Mouse (Mus musculus) CH12.LX (cell line): Measurements from ENCODE around the gene Mvb12b. TPM values are rescaled to one million over a fixed set of nuclear protein-coding genes. Genes with fewer than 3 reads are reported as not detected.

Source experiments
- DNase-seq: peaks from one replicate; pipeline ENCODE4 v3.0.0-alpha.2; 2013; ENCODE audit errors: extremely low read depth
- H3K27ac ChIP-seq: 2 replicates; pipeline ENCODE4 v1.5.1; 2012; ENCODE audit warnings: low read depth, mild to moderate bottlenecking, control low read depth, moderate library complexity; ENCODE audit not compliant: insufficient read depth
- H3K27me3 ChIP-seq: replicated peaks from 2 replicates; pipeline ENCODE3; 2012; ENCODE audit warnings: inconsistent platforms
- H3K36me3 ChIP-seq, 2 experiments: replicated peaks in 1 of 2; 2 replicates each; pipeline versions ENCODE3 to v1.6.1; 2012; ENCODE audit warnings: inconsistent platforms in 1 of 2, low read length in 1 of 2, mild to moderate bottlenecking in 1 of 2, mixed read lengths in 1 of 2, moderate library complexity in 1 of 2; ENCODE audit not compliant: control insufficient read depth in 1 of 2, insufficient read depth in 1 of 2
- H3K4me1 ChIP-seq, 2 experiments: 2 replicates each; pipeline ENCODE4 v1.6.1; 2012; ENCODE audit warnings: inconsistent platforms in 1 of 2, moderate library complexity in 1 of 2; ENCODE audit not compliant: insufficient read depth in 2 of 2, control insufficient read depth in 1 of 2
- H3K4me2 ChIP-seq: 2 replicates; pipeline ENCODE4 v1.6.1; 2012; ENCODE audit warnings: low read depth, mild to moderate bottlenecking, control low read depth; ENCODE audit not compliant: poor library complexity, insufficient read depth, severe bottlenecking
- H3K4me3 ChIP-seq, 3 experiments: fragments of 150-350 bp in 1 of 3; sonication (generic) in 1 of 3; replicated peaks in 1 of 3; 2 replicates each; pipeline versions ENCODE3 to v1.5.1; 2011 to 2012; ENCODE audit warnings: low read depth in 2 of 3, low read length in 2 of 3, mild to moderate bottlenecking in 2 of 3, moderate library complexity in 2 of 3, control low read depth in 1 of 3, improper control_type of control experiment in 1 of 3, inconsistent platforms in 1 of 3, mixed read lengths in 1 of 3; ENCODE audit not compliant: poor library complexity in 1 of 3
- H3K79me2 ChIP-seq: replicated peaks from 2 replicates; pipeline ENCODE4 v1.6.1; 2012; ENCODE audit warnings: mild to moderate bottlenecking, moderate library complexity; ENCODE audit not compliant: control insufficient read depth, poor library complexity, insufficient read depth, severe bottlenecking; ENCODE audit errors: extremely low read depth
- H3K9ac ChIP-seq: 2 replicates; pipeline ENCODE4 v1.6.1; 2012; ENCODE audit warnings: low read depth, mild to moderate bottlenecking, control low read depth, moderate library complexity; ENCODE audit not compliant: insufficient read depth
- H3K9me3 ChIP-seq: replicated peaks from 2 replicates; pipeline ENCODE3; 2012; ENCODE audit warnings: low read length, inconsistent platforms, mixed read lengths
- BHLHE40 ChIP-seq: IDR thresholded peaks from 2 replicates; pipeline ENCODE4 v1.6.1; 2011; ENCODE audit warnings: mild to moderate bottlenecking, low read depth, low read length, improper control_type of control experiment
- CHD1 ChIP-seq: IDR thresholded peaks from 2 replicates; pipeline ENCODE4 v1.6.1; 2012; ENCODE audit warnings: low read depth, low read length, improper control_type of control experiment, inconsistent platforms
- CHD2 ChIP-seq: IDR thresholded peaks from 2 replicates; pipeline ENCODE4 v1.6.1; 2011; ENCODE audit warnings: low read length, improper control_type of control experiment
- ELF1 ChIP-seq: IDR thresholded peaks from 2 replicates; pipeline ENCODE4 v1.6.1; 2014; ENCODE audit warnings: low read depth, mild to moderate bottlenecking, inconsistent platforms, low read length, improper control_type of control experiment
- HCFC1 ChIP-seq: IDR thresholded peaks from 2 replicates; pipeline ENCODE4 v1.6.1; 2012; ENCODE audit warnings: low read depth, mild to moderate bottlenecking, inconsistent platforms, low read length, improper control_type of control experiment
- IRF4 ChIP-seq: IDR thresholded peaks from 2 replicates; pipeline ENCODE4 v1.6.1; 2014; ENCODE audit warnings: low read depth, mild to moderate bottlenecking, inconsistent platforms, low read length, improper control_type of control experiment
- JUN ChIP-seq: IDR thresholded peaks from 2 replicates; pipeline ENCODE4 v1.6.1; 2011; ENCODE audit warnings: low read depth, mild to moderate bottlenecking, low read length, improper control_type of control experiment, moderate library complexity; ENCODE audit not compliant: insufficient read depth
- KAT2A ChIP-seq: IDR thresholded peaks from 2 replicates; pipeline ENCODE4 v1.6.1; 2012; ENCODE audit warnings: low read length, improper control_type of control experiment, inconsistent platforms; ENCODE audit not compliant: insufficient replicate concordance
- MAFK ChIP-seq: IDR thresholded peaks from 2 replicates; pipeline ENCODE4 v1.6.1; 2011; ENCODE audit warnings: low read length, improper control_type of control experiment; ENCODE audit not compliant: insufficient replicate concordance
- MAZ ChIP-seq: IDR thresholded peaks from 2 replicates; pipeline ENCODE4 v1.6.1; 2012; ENCODE audit warnings: low read depth, mild to moderate bottlenecking, inconsistent platforms, low read length, improper control_type of control experiment, moderate library complexity
- MEF2A ChIP-seq: IDR thresholded peaks from 2 replicates; pipeline ENCODE4 v1.6.1; 2014; ENCODE audit warnings: low read depth, mild to moderate bottlenecking, inconsistent platforms, low read length, improper control_type of control experiment, borderline replicate concordance
- MXI1 ChIP-seq: IDR thresholded peaks from 2 replicates; pipeline ENCODE4 v1.6.1; 2011; ENCODE audit warnings: mild to moderate bottlenecking, low read depth, low read length, improper control_type of control experiment
- NELFE ChIP-seq: IDR thresholded peaks from 2 replicates; pipeline ENCODE4 v1.6.1; 2011; ENCODE audit warnings: low read depth, low read length, improper control_type of control experiment
- PAX5 ChIP-seq: IDR thresholded peaks from 2 replicates; pipeline ENCODE4 v1.6.1; 2012; ENCODE audit warnings: low read length, inconsistent platforms, mixed read lengths
- POLR2A ChIP-seq: IDR thresholded peaks from 2 replicates; pipeline ENCODE4 v1.6.1; 2011; ENCODE audit warnings: low read depth, mild to moderate bottlenecking, improper control_type of control experiment, low read length
- POLR2AphosphoS2 ChIP-seq: IDR thresholded peaks from 2 replicates; pipeline ENCODE4 v1.6.1; 2011; ENCODE audit warnings: low read depth, low read length, improper control_type of control experiment
- SIN3A ChIP-seq: IDR thresholded peaks from 2 replicates; pipeline ENCODE4 v1.6.1; 2012; ENCODE audit warnings: low read length, improper control_type of control experiment, inconsistent platforms
- SMC3 ChIP-seq: IDR thresholded peaks from 2 replicates; pipeline ENCODE4 v1.6.1; 2011; ENCODE audit warnings: low read depth, low read length, improper control_type of control experiment
- TBP ChIP-seq: conservative IDR thresholded peaks from 2 replicates; pipeline ENCODE4 v1.6.1; 2011; ENCODE audit warnings: low read depth, low read length, improper control_type of control experiment
- TCF12 ChIP-seq: IDR thresholded peaks from 2 replicates; pipeline ENCODE4 v1.6.1; 2014; ENCODE audit warnings: low read depth, mild to moderate bottlenecking, inconsistent platforms, low read length, improper control_type of control experiment
- UBTF ChIP-seq: IDR thresholded peaks from 2 replicates; pipeline ENCODE4 v1.6.1; 2012; ENCODE audit warnings: low read depth, mild to moderate bottlenecking, inconsistent platforms, low read length, improper control_type of control experiment, moderate library complexity
- dilution Hi-C: fragments of 300-500 bp; cut with MboI; formaldehyde crosslinking; loops from 2 replicates; pipeline ENCODE4 v1.14.3; 2020; ENCODE audit warnings: low sequenced_read_pairs; ENCODE audit not compliant: extremely low pct_unique_long_range_greater_than_20kb, extremely low pct_ligation_motif_present
- in situ Hi-C: fragments of 300-500 bp; cut with MboI; formaldehyde crosslinking; loops from 3 replicates; pipeline ENCODE4 v1.14.3; 2019; ENCODE audit warnings: low sequenced_read_pairs, low pct_ligation_motif_present, low pct_unique_long_range_greater_than_20kb, mixed read lengths
- polyA plus RNA-seq: library from polyadenylated mRNA; unstranded; fragments of >175 nt; gene quantifications from 2 replicates; pipeline ENCODE4 v1.2.1, GENCODE M21; 2012; ENCODE audit warnings: low read depth; ENCODE audit not compliant: insufficient read length
- total RNA-seq, 2 experiments: library from RNA; depleted of rRNA; stranded (reverse); fragments of 300-350 nt in 1 of 2; fragments of >200 nt in 1 of 2; gene quantifications; 2 replicates each; pipeline ENCODE4 v1.2.3; 2012 to 2014

The Mvb12b gene
- total RNA-seq (2012; rRNA removed), result 11.5 and 16.7 TPM in 2 replicates
- total RNA-seq (2014; rRNA removed), result 3.0 and 3.1 TPM in 2 replicates
- polyA plus RNA-seq, result 5.1 and 5.3 TPM in 2 replicates

- H3K36me3 ChIP-seq, result no peaks in the 10 kb centered on the region
- peaks cover 17% of the 10 kb centered on the region for H3K27me3 ChIP-seq
- peaks cover 14% of the 10 kb centered on the region for H3K79me2 ChIP-seq
- DNase-seq, result peak; percentile 17
- dilution Hi-C loops, result no loop called here
- H3K9ac ChIP-seq, result peak within 1 kb of the TSS; percentile 94
- peak within 1 kb of the TSS; percentile 55 to 79 (median 68) for H3K4me3 ChIP-seq
- H3K9me3 ChIP-seq, result peaks cover 6% of the 10 kb centered on the region
- in situ Hi-C loops, result loop anchor here (5.0 kb wide), 1 partner anchor 40 kb away; no protein-coding TSS in a partner anchor
- TF ChIP-seq MAFK, result no peak
- TF ChIP-seq POLR2AphosphoS2, result no peak
- no peak for TF ChIP-seq PAX5
- no peak for TF ChIP-seq CHD2
- no peak for TF ChIP-seq JUN
- TF ChIP-seq MAZ, result peak; percentile 87
- TF ChIP-seq SIN3A, result 0 out of 2 replicates have a peak, but pooled peaks have one; percentile 35
- TF ChIP-seq BHLHE40, result peak; percentile 39; the same call in 1 of the 2 replicates
- TF ChIP-seq IRF4, result peak; percentile 85
- peak; percentile 24; the same call in 1 of the 2 replicates for TF ChIP-seq MXI1
- peak; percentile 64; the same call in 1 of the 2 replicates for TF ChIP-seq MEF2A
- no peak for TF ChIP-seq KAT2A
- no peak for TF ChIP-seq TBP
- TF ChIP-seq ELF1, result 0 out of 2 replicates have a peak, but pooled peaks have one; percentile 37
- TF ChIP-seq TCF12, result peak; percentile 88
- TF ChIP-seq NELFE, result 0 out of 2 replicates have a peak, but pooled peaks have one; percentile 52
- no peak for TF ChIP-seq SMC3
- peak; percentile 61 for TF ChIP-seq POLR2A
- no peak for TF ChIP-seq HCFC1
- TF ChIP-seq UBTF, result peak; percentile 84
- TF ChIP-seq CHD1, result peak; percentile 98
- H3K27ac ChIP-seq, result peak within 1 kb of the TSS; percentile 68
- H3K4me2 ChIP-seq, result peak within 1 kb of the TSS; percentile 44
- peaks cover 9 to 32% of the 10 kb centered on the region in 2 experiments for H3K4me1 ChIP-seq
Observed at GRCm38 (mm10) chr2:33887328-33888099, at the start of gene Mvb12b. Gene Mvb12b (minus strand): TSS chr2:33887946.
